Mouse (Mus musculus) lung, adult 2 months (tissue): ENCODE data around the gene Fam89b.

Experiments used
- CTCF ChIP-seq: fragments of 200-500 bp; IDR thresholded peaks from 2 replicates; pipeline ENCODE4 v1.5.1; 2011; ENCODE audit warnings: mild to moderate bottlenecking, low read length, control low read depth; ENCODE audit not compliant: insufficient read depth
- POLR2A ChIP-seq: fragments of 200-500 bp; IDR thresholded peaks from 2 replicates; pipeline ENCODE4 v1.6.1; 2011; ENCODE audit warnings: low read depth, mild to moderate bottlenecking, control low read depth, low read length, borderline replicate concordance; ENCODE audit errors: extremely low read depth

DNA sequence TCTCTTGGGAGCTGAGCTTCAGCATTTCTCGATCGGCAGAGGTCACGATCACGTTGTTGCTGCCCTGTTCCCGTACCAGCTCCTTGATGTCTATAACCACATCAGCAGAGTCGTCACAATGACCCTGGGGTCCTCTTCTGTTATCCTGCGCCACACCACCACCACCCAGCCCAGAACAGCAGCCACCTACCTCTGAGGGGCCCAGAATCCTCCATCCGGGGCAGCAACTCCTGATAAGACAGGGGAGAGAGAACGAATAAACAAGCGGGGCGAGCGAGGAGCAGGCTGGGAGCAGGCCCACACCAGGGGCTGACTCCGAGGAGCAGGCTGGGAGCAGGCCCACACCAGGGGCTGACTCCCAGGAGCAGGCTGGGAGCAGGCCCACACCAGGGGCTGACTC lies 43.0 kb downstream of the Fam89b start:
- TF ChIP-seq CTCF (no peak), POLR2A (no peak)
